Mouse (Mus musculus): Measurements from ENCODE around the gene Ifna15.
"Not testable (repeated sequence)": the region's sequence is repeated elsewhere in the genome, so short reads cannot be mapped to it uniquely, and the experiment has no call there.

Gene Ifna15

DNA sequence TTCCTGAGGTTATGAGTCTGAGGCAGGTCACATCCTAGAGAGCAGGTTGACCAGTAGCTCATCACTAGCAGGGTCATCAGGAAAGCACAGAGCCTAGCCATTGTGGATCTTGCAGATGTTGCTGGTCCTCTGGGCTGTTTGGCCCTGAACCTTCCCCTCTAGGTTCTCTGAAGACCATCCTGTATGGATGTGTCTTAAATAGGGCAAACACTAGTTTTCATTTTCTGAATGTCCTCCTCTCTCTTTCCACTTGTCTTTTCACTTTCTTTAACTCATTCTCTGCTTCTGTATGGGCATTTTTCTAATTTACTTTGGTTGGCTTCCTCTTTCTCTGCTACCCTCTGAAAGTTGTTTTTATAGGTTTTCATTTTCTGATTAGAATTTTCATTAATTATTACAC lies at the start of gene Ifna15:
Ifna15 (minus strand) TSS at position 101 of the 400 bp plus-strand sequence.
- DNase-seq (ENCODE audit: low spot score in 2 of 2), result not testable (repeated sequence)

DNA sequence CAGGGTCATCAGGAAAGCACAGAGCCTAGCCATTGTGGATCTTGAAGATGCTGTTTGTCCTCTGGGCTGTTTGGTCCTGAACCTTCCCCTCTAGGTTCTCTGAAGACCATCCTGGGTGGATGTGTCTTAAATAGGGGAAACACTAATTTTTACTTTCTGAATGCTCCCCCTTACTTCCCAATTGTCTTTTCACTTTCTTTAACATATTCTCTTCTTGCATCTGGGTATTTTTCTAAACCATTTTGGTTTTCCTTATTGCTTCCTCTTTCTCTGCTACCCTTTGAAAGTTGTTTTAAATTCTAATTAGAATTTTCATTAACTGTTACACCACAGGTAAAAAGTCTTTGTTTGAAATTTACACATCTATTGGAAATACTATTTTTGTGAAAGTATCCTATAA lies 45.2 kb upstream of the Ifna15 start, which contains the start of gene Ifna12:
Ifna12 (minus strand) TSS at position 101 of the 400 bp plus-strand sequence.
- no peak for DNase-seq (ENCODE audit: low spot score in 2 of 2)

DNA sequence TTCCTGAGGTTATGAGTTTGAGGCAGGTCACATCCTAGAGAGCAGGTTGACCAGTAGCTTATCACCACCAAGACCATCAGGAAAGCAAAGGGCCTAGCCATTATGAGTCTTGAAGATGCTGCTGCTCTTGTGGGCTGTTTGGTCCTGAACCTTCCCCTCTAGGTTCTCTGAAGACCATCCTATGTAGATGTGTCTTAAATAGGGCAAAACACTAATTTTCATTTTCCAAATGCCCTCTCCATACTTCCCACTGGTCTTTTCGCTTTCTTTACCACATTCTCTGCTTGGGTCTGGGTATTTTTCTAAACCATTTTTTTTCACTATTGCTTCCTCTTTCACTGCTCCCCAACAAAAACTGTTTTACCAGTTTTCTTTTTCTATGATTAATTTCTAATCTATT lies 34.2 kb upstream of the Ifna15 start, which contains the start of gene Ifna9:
Ifna9 (minus strand) TSS at position 101 of the 400 bp plus-strand sequence.
- no peak for DNase-seq (ENCODE audit: low spot score in 2 of 2)

DNA sequence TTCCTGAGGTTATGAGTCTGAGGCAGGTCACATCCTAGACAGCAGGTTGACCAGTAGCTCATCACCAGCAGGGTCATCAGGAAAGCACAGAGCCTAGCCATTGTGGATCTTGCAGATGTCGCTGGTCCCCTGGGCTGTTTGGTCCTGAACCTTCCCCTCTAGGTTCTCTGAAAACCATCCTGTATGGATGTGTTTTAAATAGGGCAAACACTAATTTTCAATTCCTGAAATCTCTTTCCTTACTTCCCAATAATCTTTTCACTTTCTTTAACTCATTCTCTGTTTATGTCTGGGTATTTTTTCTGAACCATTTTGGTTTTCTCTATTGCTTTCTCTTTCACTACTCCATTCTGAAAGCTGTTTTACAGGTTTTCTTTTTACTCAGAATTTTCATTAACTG lies 13.7 kb upstream of the Ifna15 start, which contains the start of gene Ifna14:
Ifna14 (minus strand) TSS at position 101 of the 400 bp plus-strand sequence.
- DNase-seq (ENCODE audit: low spot score in 2 of 2), result no peak

DNA sequence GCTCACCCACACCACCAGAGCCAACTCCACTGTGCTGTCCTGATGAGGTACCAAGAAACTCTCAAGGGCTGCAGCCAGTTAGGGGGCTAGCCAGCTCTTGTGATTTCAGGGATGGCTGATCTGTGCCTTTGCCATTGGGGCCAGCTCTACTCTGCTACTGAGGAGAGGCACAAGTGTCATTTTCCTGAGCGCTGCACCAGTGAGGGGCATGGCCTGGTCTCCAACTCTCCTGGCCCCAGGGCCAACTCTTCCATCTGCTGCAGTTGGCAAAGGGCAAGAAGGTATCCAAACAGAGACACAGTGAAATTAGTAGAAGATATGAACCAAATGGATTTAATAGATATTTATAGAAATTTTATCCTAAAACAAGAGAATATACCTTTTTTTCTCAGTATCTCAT lies 3.7 kb upstream of the Ifna15 start:
- DNase-seq (ENCODE audit: low spot score in 2 of 2), result no peak

DNA sequence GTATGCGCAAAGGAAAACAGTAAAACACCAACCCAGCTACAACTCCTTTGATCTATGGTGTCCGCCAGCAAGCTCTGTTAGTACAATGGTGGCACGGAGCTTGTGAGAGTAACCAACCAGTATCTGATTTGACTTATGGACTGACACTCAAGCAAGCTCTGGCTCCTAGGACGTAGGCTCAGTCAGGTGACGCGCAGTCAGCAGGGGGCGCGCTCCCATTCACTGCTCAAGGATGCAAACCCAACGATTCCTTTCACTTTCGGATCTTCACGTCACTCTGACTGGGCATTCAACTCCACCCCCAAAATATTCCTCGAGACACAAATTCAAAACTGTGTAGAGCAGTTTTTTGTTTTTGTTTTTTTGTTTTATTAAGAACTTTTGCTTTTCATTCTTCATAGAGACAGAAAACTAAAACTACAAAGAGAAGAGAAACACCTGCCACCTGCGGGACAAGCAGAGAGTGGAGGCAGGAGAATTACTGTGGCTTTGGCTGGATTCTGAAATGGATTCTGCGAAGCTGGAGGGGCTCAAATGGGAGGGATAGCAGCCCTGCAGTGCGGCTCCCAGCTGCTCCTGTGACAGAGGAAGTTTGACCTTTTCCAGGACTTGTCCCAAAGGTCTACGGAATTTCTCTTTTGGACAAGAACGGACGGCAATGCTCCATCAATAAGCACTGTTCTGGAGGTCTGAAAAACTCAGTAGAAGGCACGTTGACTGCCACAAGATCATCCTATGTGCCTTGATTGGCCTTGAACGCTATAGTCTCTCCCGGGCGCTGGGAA lies 7.7 kb downstream of the Ifna15 start:
- DNase-seq (ENCODE audit: low spot score in 2 of 2), result peak; percentile 77 to 89

DNA sequence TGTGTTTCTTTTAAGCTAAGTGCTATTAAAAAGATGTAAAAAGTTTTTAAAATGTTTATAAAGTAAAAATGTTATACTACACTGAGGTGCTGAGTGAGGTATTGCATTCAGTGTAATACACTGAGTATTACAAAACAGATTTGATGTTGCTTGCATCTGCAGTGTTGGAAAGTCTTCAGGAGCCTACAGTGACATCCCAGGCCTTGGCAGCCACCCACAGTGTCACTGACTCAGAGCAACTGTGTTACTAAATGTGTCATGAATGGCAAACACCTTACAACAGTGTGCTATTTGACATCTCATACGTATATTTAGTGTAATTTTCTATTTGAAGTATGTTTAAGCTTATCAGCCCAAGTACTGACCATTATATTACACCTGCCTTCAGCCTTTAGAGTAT lies 10.1 kb downstream of the Ifna15 start:
- no peak for DNase-seq (ENCODE audit: low spot score in 2 of 2)

DNA sequence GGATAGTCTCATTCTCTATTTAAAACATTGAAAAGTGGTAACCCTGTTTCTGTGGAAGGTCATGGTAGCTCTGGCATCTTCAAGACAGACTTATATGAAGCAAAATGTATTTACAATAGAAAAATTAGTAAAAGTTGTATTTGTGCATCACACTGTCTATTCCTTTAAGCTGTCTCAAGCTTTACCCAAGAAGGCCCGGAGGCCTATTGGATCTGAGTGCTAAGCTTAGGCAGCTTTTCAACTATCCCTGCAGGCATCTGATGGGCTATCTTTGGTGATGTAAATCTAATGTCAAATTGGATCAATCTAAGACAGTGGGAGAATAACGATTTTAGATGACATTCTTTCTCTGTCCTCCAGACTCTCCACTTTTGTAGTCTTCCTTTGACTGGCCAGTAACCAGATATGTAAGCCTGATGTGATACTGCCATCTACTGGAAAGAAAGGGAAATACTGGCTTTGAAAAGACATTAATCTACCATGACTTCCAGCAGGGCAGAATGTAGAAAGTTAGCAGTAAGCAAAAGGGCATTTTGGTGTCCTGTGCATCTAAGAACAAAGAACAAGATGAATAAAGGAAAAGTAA lies 14.3 kb downstream of the Ifna15 start:
- DNase-seq (ENCODE audit: low spot score in 2 of 2), result no peak

DNA sequence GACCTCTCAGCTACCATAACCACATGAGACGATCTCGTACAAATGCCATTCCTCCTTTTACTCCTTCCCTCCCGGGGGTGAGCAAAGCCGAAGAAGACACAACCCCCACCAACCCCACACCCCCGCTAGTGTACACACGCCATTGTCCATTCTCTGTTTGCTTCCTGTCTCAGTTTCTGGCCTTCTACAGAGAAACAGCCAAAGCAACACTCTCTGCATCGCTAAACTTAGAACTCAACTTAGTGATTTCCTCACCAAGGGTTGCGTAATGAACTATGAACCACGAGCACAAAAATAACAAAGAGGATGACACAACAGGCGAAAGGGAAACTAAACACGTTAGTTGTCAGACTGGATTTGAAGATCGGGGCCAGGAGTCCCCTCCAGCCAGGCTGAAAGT lies 20.7 kb downstream of the Ifna15 start:
- DNase-seq (ENCODE audit: low spot score in 2 of 2), result no peak

DNA sequence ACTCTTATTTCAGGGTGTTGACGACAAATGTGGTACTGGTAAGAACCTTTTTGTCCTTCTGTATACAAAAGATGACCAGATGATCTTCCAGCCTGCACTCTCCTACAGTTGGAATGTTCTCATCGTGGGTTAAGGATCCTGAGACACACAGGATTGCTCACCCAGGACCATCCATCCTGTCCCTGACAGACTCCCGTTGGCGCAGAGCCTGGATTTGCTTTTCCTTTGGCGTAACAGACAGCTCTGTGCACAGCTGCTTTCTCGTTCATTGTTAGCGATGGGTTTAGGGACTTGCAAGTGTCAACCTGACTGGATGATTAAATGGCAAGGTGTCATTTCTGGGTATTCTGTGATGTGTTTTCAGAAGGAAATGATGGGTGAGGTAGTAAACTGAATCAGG lies 21.4 kb downstream of the Ifna15 start:
- no peak for DNase-seq (ENCODE audit: low spot score in 2 of 2)

DNA sequence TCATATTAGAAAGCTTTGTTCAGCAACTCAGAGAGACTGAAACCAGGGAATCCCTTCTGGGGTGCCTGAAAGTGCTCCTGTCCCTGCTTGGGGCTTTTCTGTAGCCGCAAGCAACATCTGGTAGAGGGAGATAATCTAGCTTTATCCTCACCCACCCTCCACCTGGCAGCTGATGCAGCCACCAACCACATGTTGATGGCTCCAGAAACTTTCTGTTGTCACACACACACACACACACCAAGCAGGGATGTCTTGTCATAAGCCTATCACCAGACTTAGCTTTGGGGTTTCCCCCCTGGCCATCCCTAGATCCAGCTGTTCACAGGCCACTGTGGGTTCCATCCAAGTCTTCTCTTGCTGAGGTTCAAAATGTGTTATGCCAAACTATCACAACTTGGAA lies 22.3 kb downstream of the Ifna15 start:
- DNase-seq (ENCODE audit: low spot score in 2 of 2), result no peak

DNA sequence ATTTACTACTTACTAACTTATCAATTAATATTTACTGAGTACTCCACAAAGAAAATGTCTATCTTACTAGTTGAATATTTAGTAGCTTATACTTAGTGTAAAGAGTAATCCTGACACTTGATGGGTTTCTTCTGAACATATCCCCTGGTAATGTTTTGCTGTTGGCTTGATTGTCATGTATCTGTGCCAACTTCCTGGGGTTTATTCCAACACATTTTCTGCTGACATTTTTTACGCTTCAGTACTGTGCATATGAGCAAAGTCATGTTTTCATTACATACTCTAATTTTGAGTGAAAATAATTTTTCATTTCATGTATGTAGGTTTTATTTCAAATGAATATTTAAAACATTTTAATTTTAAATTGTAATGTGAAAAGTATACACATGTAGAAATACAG lies 23.1 kb downstream of the Ifna15 start:
- no peak for DNase-seq (ENCODE audit: low spot score in 2 of 2)

DNA sequence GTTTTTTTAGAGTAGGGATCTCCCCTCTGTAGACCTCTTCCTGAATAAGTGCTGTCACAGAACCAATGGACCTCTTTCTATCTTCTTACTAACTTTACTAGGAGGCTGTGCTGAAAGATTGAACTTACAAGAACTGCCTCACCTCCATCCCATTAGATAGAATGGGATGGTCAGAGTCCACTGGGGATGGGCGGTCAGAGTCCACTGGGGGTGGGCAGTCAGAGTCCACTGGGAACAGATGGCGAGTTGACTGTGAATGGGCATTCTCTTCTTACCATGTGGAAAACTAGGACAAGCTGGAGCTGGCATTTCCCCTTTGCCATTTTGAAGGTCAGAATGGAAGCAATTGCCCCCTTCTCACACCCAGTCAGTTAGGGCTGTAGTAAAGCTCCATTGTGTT lies 24.5 kb downstream of the Ifna15 start:
- no peak for DNase-seq (ENCODE audit: low spot score in 2 of 2)

DNA sequence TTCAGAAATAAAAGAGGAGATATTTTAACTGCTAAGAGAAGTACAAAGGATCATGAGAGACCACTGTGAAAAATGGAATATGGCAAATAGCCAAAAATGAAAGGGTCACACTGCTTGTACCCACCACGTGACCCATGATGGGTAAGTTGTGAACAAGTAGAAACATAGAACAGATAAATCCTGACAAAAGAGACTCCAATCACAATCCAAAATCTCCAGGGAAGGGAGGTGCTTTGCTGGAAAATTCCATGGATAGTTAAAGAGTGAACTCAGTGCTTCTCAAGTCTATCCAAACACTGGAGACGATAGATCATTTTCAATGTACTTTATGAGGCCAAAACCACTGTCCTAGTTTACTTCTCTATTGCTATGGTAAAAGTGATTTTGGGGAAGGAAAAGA lies 27.2 kb downstream of the Ifna15 start:
- DNase-seq (ENCODE audit: low spot score in 2 of 2), result no peak

DNA sequence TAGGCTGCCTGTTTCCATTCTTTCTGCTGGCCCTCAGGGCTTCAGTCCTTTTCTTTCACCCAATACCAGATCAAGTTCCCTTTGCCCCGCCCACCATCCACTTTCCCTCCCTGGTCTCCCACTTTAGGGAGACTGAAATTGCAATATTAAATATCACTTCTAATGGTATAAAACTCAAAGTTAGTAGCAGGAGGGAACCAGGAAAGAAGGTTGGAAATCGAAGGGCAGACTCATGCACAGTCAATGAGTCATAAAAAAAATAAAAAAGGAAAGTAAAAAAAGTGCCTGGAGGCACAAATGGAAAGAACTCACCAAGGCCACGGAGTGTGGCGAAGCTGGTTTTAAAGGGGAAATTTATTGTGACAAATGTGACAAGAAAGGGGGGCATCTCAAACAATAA lies 27.8 kb downstream of the Ifna15 start:
- DNase-seq (ENCODE audit: low spot score in 2 of 2), result no peak

DNA sequence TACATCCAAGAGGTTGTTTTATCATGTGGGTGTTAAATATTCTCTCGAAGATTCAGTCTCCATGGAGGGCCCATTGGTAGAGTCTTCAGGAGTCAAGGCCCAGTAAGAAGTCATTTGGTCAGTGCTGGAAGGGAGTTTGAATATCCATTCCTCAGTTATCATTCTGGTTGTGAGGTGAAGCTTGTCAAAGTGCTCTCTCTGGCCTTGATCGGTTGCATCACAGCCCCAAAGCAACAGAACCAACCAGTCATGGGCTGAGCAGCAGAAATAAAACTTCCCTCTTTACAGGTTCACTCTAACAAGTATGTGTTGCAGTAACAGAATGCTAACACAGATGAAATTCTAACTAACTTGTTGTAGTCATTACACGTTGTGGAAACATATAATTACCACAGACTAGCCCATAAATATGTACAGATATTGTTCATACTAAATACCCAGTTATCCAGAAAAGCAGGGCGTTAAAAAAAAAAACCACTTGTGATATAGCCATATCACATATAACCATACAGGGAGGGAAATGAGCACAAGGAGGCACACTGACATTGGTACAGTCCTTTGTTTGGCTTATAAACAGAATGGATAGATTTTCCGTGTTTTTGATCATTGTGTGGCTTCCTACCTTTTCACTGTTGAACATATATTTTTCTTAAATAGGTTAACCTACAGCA lies 31.5 kb downstream of the Ifna15 start:
- DNase-seq (ENCODE audit: low spot score in 2 of 2), result no peak

DNA sequence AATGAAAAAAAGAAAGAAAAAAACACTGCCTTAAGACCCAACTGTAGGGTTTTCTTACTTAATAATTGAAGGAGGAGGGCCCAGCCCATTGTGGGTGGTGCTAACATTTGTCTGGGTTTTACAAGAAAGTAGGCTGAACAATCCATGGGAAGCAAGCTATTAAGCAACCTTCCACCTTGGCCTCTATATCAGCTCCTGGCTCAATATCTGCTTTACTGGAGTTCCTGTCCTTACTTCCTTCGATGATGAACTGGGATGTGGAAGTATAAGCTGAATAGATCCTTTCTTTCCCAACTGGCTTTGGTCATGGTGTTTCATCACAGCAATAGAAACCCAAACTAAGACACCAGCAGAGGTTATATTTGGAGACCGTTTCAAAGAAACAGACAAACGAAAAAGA lies 32.7 kb downstream of the Ifna15 start:
- no peak for DNase-seq (ENCODE audit: low spot score in 2 of 2)

DNA sequence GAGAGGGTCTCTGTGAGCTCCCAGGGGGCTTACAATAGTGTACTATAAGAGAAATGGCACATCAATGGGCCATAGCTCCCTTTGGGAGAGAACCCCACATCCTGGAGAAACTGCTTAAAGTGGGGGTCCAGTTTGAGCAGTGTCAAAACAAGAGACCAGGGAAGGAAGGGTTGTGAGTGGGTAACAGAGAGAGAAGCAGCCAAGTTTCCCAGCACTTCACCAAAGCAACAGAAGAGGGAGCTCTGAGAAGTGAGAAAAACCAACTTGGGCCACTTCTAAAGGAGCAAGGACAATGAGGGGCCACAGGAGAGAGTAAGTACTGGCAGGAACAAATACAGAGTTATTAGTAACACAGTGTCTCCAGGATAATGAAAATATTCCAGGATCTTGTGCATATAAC lies 34.8 kb downstream of the Ifna15 start:
- no peak for DNase-seq (ENCODE audit: low spot score in 2 of 2)

DNA sequence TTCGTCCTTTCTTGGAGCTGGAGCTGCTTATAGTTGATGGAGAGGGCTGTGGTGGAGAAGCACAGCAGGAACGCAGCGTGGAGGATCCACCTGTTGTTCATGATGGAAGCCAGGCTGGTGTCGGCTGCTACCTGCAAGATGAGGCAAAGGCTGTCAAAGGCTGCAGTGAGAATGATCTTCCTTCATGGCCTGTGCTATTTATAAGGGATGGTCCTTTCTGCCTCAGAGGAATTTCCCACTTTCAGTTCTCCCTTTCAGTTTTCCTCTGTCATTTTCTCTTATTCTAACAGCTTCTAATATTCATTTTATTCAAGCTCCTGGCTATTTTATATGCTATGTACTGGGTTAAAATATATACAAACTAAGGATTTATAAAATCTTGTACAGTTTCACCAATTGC lies 35.4 kb downstream of the Ifna15 start, which contains the start of gene Ifnb1:
Ifnb1 (minus strand) TSS at position 101 of the 400 bp plus-strand sequence.
- DNase-seq (ENCODE audit: low spot score in 2 of 2), result no peak

DNA sequence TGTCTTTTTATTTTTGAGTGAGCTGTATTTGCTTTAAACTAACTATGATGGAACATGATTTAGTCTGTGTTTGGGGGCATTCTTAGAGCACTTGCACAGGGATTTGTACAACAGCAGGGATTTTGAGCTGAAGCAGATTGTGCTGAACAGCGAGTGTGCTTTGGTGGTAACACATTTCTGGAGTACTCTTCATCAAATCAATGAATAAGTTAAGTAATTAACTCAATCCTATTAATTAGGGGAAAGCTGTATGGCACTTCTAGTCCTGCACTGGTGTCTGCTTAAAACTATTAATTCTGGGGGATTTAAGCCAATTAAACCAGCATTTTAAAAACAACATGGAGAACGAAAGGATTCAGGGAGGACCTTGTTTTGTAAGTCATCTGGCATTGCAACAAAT lies 40.1 kb downstream of the Ifna15 start:
- no peak for DNase-seq (ENCODE audit: low spot score in 2 of 2)

DNA sequence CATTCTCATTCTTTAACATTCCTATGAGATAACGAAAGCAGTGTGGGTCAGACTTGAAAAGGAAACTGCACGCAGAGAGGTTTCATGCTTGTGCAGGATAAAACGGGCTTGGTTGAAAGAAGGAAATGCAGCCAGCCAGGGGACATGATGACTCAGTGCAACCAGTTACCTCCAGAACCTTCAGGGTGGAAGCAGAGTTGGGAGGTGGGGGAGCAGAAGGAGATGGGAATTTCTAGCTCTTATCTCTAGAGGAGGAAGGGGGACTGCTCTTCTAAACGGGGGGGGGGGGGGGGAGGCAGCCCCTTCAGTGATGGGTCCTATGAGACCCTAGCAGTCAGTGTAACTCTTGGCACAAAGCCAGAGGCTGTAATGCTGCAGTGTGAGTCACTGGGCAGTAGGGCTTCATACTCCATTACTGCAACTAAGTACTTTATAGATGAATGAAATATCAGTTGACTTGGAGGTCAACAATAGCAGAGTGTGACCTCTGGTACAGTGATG lies 42.3 kb downstream of the Ifna15 start:
- no peak for DNase-seq (ENCODE audit: low spot score in 2 of 2)

DNA sequence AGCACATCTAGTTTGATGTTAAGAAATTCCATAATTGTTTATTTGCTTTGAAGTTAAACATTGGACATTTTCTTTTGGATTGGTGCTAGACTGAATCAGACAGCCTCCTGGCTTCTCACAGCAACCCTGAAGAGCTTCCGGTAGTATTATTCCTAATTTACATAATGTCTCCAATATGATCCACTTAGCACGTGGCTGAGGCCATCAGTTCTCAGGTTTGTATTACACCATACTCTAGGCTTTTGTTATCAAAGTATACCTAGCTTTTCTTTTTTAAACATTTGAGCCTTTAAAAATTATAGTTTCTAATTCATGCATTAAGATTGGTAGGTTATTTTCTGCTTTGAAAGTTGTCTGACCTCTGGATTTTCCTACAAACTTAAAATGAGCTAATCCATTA lies 42.8 kb downstream of the Ifna15 start:
- DNase-seq (ENCODE audit: low spot score in 2 of 2), result no peak

DNA sequence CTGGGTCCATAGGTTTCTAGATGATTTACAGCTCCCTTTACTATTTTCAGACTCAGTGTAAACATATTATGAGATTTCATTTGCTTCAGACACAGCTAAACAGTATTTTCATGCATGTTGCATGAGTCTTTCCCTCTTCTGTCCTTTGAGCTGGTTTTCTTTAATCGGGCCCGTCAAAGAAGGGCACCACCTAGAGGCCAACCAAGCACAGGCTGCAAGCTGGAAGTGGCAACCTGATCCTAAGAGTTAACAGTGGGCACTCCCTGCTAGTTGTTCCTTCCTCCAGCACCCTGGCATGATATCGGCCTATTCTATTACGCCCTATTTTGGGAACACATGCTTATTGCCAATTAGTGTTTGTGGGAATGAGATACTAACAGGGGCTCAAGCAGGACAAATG lies 43.6 kb downstream of the Ifna15 start:
- DNase-seq (ENCODE audit: low spot score in 2 of 2), result peak; percentile 28 to 71

Measured in spleen, postnatal 4 days (tissue).